Mouse (Mus musculus) adrenal gland, postnatal 25 days (tissue): ENCODE results near the gene Hint2. TPM values are rescaled to one million over a fixed set of nuclear protein-coding genes. Genes with fewer than 3 reads are reported as not detected.

Source experiments
- DNase-seq: peaks from one replicate; pipeline ENCODE4 v3.0.0; 2021; ENCODE audit warnings: mixed read lengths
- microRNA-seq, 2 experiments: library from miRNA; unstranded; fragments of <30 nt; microRNA quantifications; one replicate each; pipeline ENCODE4 v1.2.0; 2021
- total RNA-seq: library from RNA; stranded (reverse); gene quantifications from 2 replicates; pipeline ENCODE4 v1.2.3, GENCODE M21; 2021

Hint2 gene
- total RNA-seq, 1 experiment from 2014 or later, result 75.0 TPM

DNA sequence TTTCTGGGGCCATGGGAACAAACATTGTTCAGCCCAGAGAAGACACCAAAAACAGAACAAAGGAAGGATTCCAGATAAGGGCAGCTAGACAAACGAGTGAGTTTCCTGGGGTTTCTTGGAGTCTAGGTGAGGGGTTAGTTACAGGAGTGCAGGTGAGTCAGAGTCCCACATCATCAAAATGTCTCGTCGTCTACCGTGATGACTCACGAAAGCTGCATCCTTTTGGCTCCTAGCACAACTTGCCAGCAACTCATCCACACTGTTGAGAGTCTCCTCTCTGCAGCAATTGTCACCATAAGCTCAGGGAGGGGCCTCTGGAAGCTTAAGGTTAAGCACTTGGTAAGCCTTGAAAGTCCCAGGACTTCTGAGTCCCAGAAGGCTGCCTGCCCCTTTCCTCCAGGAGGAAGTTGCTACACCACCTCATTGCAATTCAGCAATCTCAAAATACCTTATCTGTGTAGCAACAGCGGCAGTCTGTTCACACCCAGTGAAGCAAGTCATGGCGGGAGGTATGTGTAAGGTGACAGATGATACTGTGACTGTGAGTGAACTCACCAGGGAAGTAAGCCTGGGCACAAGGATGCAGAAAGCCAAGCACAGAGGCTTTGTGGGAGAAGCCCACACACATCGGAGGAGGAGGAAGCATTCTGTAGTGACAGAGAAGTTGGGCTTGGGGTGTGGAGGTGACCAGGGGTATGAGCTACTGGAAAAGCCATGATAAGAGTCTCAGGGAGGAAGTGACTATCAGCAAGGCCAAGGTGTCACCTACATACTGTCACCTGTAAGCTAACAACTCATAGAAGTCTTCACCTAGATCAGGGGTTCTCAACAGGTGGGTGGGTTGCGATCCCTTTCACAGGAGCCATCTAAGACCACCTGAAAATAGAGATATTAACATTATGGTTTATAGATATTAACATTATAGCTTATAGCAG is 51.2 kb downstream of the Hint2 start:
- DNase-seq, result no peak

Small RNA genes lying within 50 kb of the gene (microRNA-seq; reads per million reads assigned to microRNA genes)
- gene Gm25262, result 0.36 to 1.0 reads per million in 2 experiments

Other genes starting within 250 kb of the Hint2 start
- gene Fam166b, start 227.3 kb downstream of the Hint2 start, total RNA-seq, result not detected in 2 replicates
- 51.3 and 53.2 TPM in 2 replicates for gene Tesk1, start 214.5 kb downstream of the Hint2 start, total RNA-seq
- gene Cd72, start 201.8 kb downstream of the Hint2 start, total RNA-seq, result 2.9 TPM in 1 of 2 replicates, not detected in the other
- gene Sit1, start 172.7 kb downstream of the Hint2 start, total RNA-seq, result 0.24 TPM in 1 of 2 replicates, not detected in the other
- gene Ccdc107, start 163.6 kb downstream of the Hint2 start, total RNA-seq, result 54.6 and 58.2 TPM in 2 replicates
- 4.6 and 7.4 TPM in 2 replicates for gene Arhgef39, start 156.8 kb downstream of the Hint2 start, total RNA-seq
- gene Car9, start 149.5 kb downstream of the Hint2 start, total RNA-seq, result 0.61 TPM in 1 of 2 replicates, not detected in the other
- gene Tpm2, start 132.7 kb downstream of the Hint2 start, total RNA-seq, result 98.8 and 110 TPM in 2 replicates
- 111 and 172 TPM in 2 replicates for gene Creb3, start 94.1 kb downstream of the Hint2 start, total RNA-seq
- 229 and 303 TPM in 2 replicates for gene Tln1, start 93.8 kb downstream of the Hint2 start, total RNA-seq
- gene Rgp1, start 77.8 kb downstream of the Hint2 start, total RNA-seq, result 50.5 and 58.9 TPM in 2 replicates
- 11.9 and 15.4 TPM in 2 replicates for gene Gba2, start 77.6 kb downstream of the Hint2 start, total RNA-seq
- 4.5 and 5.7 TPM in 2 replicates for gene Msmp, start 72.0 kb downstream of the Hint2 start, total RNA-seq
- gene Npr2, start 24.5 kb downstream of the Hint2 start, total RNA-seq, result 26.9 and 37.9 TPM in 2 replicates
- 0.55 TPM in 1 of 2 replicates, not detected in the other for gene Spag8, start 2.9 kb downstream of the Hint2 start, total RNA-seq
- gene Tmem8b, start 12.5 kb upstream of the Hint2 start, total RNA-seq, result 4.3 and 7.4 TPM in 2 replicates
- 0.21 TPM in 1 of 2 replicates, not detected in the other for gene Fam221b, start 12.7 kb upstream of the Hint2 start, total RNA-seq
- gene Olfr70, start 44.3 kb upstream of the Hint2 start, total RNA-seq, result not detected in 2 replicates
- gene Olfr71, start 53.8 kb upstream of the Hint2 start, total RNA-seq, result not detected in 2 replicates
- 1.5 and 1.9 TPM in 2 replicates for gene Hrct1, start 70.7 kb upstream of the Hint2 start, total RNA-seq
- 2.1 and 2.7 TPM in 2 replicates for gene Spaar, start 73.6 kb upstream of the Hint2 start, total RNA-seq
- gene Olfr159, start 114.5 kb upstream of the Hint2 start, total RNA-seq, result not detected in 2 replicates
- not detected in 2 replicates for gene Olfr156, start 167.4 kb upstream of the Hint2 start, total RNA-seq
- gene Olfr157, start 183.7 kb upstream of the Hint2 start, total RNA-seq, result not detected in 2 replicates
- gene Olfr155, start 195.1 kb upstream of the Hint2 start, total RNA-seq, result not detected in 2 replicates
- gene Reck, start 219.1 kb upstream of the Hint2 start, total RNA-seq, result 12.3 and 16.1 TPM in 2 replicates